Mouse (Mus musculus): ENCODE measurements around the gene Ano6. TPM values are rescaled to one million over a fixed set of nuclear protein-coding genes. Genes with fewer than 3 reads are reported as not detected.
A peak's percentile ranks its signal among the peaks of the same experiment; 100 is the strongest.

Ano6 gene
- total RNA-seq, 2 experiments from 2014 or later: 26.9 to 32.4 TPM

GRCm38 (mm10) chr15:95977169-95977938 lies 186.7 kb downstream of the Ano6 start:
- H3K27ac ChIP-seq: no peak overlapping the region
- TF ChIP-seq CTCF (conservative IDR thresholded peaks at IDR 0.05): no peak
- DNase-seq (ENCODE audit: low spot score in 2 of 2): no peak

GRCm38 (mm10) chr15:95977939-95978252 lies 187.3 kb downstream of the Ano6 start:
- no peak overlapping the region for H3K27ac ChIP-seq
- H3K4me3 ChIP-seq: no peak overlapping the region
- TF ChIP-seq CTCF (conservative IDR thresholded peaks at IDR 0.05): no peak
- DNase-seq (ENCODE audit: low spot score in 2 of 2): no peak

More at GRCm38 (mm10) chr15:95977169-95977938, 186.7 kb downstream of the Ano6 start:
- no peak overlapping the region for H3K4me3 ChIP-seq

DNA sequence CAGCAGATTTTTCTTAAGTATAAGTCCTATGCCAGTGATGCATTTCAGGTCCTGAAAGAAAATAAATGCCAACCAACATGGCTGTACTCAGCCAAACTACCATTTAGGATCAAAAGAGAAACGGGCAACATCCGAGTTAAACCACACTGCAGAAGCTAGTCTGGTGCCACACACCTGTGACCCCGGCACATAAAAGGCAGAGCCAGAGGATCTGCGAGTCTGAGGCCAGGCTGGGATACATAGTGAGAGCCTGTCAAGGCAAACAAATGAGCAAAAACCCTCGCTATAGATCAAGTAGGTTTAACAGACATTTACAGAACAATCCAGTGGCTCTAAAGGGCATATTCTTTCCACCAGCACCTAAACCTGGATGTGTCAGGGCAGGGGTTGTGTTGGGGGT lies 190.0 kb downstream of the Ano6 start:
- no peak overlapping the region for H3K27ac ChIP-seq
- no peak overlapping the region for H3K4me3 ChIP-seq
- TF ChIP-seq CTCF (conservative IDR thresholded peaks at IDR 0.05): no peak
- DNase-seq (ENCODE audit: low spot score in 2 of 2): no peak

GRCm38 (mm10) chr15:95987916-95988315 lies 197.3 kb downstream of the Ano6 start:
- H3K27ac ChIP-seq: no peak overlapping the region
- TF ChIP-seq CTCF (conservative IDR thresholded peaks at IDR 0.05): no peak
- no peak for DNase-seq (ENCODE audit: low spot score in 2 of 2)
- H3K4me3 ChIP-seq: no peak overlapping the region

GRCm38 (mm10) chr15:95989496-95990124 lies 199.0 kb downstream of the Ano6 start:
- Histone ChIP-seq H3K27ac (no peak overlapping the region), H3K4me3 (no peak overlapping the region)
- no peak for TF ChIP-seq CTCF (conservative IDR thresholded peaks at IDR 0.05)
- DNase-seq (ENCODE audit: low spot score in 2 of 2): no peak

GRCm38 (mm10) chr15:96002958-96003601 lies 212.4 kb downstream of the Ano6 start:
- DNase-seq (ENCODE audit: low spot score in 2 of 2): no peak
- no peak overlapping the region for H3K4me3 ChIP-seq
- no peak for TF ChIP-seq CTCF (conservative IDR thresholded peaks at IDR 0.05)

DNA sequence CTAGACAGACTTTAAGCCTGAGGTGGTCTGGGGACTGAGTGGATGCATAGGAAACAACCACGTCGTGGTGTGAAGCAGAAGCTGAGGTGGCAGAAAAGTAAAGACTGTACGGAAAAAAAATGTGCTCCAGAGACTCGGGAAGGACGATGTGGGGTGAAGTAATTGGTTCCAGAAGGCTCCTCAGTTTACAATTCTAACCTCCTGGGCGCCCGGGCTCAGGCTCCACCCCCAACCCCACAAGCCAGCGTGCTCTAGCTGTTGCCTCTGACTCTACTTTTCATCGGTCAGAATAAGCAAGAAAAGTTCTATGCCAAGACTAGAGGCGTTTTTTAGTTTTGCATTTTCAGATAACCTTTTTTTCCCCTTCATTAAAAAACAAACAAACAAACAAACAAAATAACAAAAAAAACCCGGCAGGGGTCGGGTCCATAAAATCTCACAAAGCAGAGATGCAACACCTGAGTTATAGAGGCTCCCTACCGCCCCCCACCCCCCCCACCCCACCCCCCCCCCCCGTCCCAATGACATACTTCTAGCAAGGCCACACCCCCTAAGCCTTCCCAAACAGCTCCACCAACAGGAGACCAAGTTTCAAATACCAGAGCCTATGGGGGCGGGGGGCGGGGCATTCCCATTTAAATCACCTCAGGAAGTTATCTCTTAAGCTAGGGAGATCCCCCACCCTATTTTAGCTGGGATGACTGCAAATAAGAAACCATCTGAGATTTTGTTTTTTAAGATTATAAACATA lies 221.2 kb downstream of the Ano6 start:
- H3K4me3 ChIP-seq: no peak overlapping the region
- no peak for DNase-seq (ENCODE audit: low spot score in 2 of 2)
- TF ChIP-seq CTCF (conservative IDR thresholded peaks at IDR 0.05): no peak
- no peak overlapping the region for H3K27ac ChIP-seq

More at GRCm38 (mm10) chr15:96002958-96003601, 212.4 kb downstream of the Ano6 start:
- no peak overlapping the region for H3K27ac ChIP-seq

- DNase-seq (ENCODE audit: low spot score in 2 of 2): peak; percentile 9 to 23
- H3K4me3 ChIP-seq: no peak overlapping the region
- no peak for TF ChIP-seq CTCF (conservative IDR thresholded peaks at IDR 0.05)
- no peak overlapping the region for H3K27ac ChIP-seq
Observed at GRCm38 (mm10) chr15:96012391-96012775, 221.7 kb downstream of the Ano6 start.

DNA sequence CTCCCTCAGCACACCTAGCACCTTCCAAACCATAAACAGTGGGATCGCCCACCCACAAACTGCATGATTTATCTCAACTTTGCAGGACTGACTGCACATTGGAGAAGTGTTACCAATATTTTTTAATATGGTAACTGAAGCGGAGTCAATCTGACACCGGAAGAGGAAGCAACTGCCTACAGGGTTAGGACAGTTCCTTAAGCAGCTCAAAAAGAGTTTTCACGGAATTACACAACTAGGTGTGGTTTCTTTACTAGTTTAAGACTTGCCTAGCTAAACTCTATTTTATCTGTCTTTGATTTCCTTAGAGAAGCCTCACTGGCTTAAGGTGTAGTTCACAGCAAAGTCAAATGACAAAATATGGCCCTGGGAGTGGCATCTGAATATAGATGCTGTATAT lies 223.9 kb downstream of the Ano6 start:
- TF ChIP-seq CTCF (conservative IDR thresholded peaks at IDR 0.05): no peak
- no peak for DNase-seq (ENCODE audit: low spot score in 2 of 2)
- Histone ChIP-seq H3K4me3 (no peak overlapping the region), H3K27ac (no peak overlapping the region)

GRCm38 (mm10) chr15:96020465-96020864 lies 229.8 kb downstream of the Ano6 start:
- no peak overlapping the region for H3K27ac ChIP-seq
- no peak for TF ChIP-seq CTCF (conservative IDR thresholded peaks at IDR 0.05)
- no peak overlapping the region for H3K4me3 ChIP-seq
- DNase-seq (ENCODE audit: low spot score in 2 of 2): no peak

DNA sequence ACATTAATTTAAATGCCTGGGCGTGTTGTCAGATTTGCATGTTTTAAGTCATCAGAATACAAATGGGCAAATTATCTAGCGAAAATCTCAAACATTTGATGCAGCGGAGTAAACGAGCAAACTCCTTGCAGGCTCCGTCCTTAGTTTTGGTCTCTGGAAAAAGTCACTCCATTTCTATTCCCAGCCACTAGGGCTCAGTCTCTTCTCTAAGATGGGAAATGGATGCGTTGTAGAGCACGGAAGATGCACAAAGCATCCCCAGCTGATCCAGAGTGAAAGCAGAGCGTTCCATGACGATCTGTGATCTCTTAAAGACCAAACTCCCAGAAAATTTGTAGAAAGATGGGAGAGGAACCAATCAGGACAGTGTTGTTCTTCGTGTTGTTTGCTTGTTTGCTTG lies 230.9 kb downstream of the Ano6 start:
- no peak overlapping the region for H3K27ac ChIP-seq
- DNase-seq (ENCODE audit: low spot score in 2 of 2): peak; percentile 16 to 39
- peak; percentile 79 for TF ChIP-seq CTCF (conservative IDR thresholded peaks at IDR 0.05)

More for the DNA sequence above, 230.9 kb downstream of the Ano6 start:
- no peak overlapping the region for H3K4me3 ChIP-seq

Small RNAs within 50 kb of the gene (microRNA-seq; reads per million reads assigned to microRNA genes)
- gene Gm25070: 0 reads per million in 2 experiments

Other genes with a start within 250 kb of the Ano6 start
- 10 to 100 TPM; 28.1 to 30.8 TPM for gene Dbx2, start 134.9 kb upstream of the Ano6 start, total RNA-seq (2021)